Mouse (Mus musculus): ENCODE results near the gene Ier5.

- TF ChIP-seq MAFK (IDR thresholded peaks at IDR 0.05; ENCODE audit: insufficient read depth, low read depth, low read length) (no peak), HCFC1 (IDR thresholded peaks at IDR 0.05; ENCODE audit: borderline replicate concordance, insufficient read depth, low read length) (no peak), ZNF384 (IDR thresholded peaks at IDR 0.05; ENCODE audit: low read depth, low read length) (no peak), ZC3H11A (IDR thresholded peaks at IDR 0.05; ENCODE audit: borderline replicate concordance, low read depth, low read length) (no peak)
Observed at GRCm38 (mm10) chr1:155093145-155093791, 6.2 kb downstream of the Ier5 start.
